ENCODE assay signal across 23 mouse cellular contexts in genomic region chr13:24889554-24889953, GRCm38 (mm10). TPM values are rescaled to one million over a fixed set of nuclear protein-coding genes. Genes with fewer than 3 reads are reported as not detected.
DNase-seq lines count a peak whose midpoint lies in the region; ATAC-seq and TF ChIP-seq lines count a peak whose summit lies in the region.
"Had no signal": no experiment of that assay in that cellular context is flagged by ENCODE, and none has a peak within 500 bp of the region (broad histone marks: within the 10 kb centered on the region; RNA-seq: fewer than 3 reads in every experiment).

No protein-coding gene starts in this region.

- H3K36me3 ChIP-seq in liver, embryonic 16.5 days (ENCODE audit: control insufficient read depth, insufficient read depth) = no peaks in the 10 kb centered on the region
- no peaks in the 10 kb centered on the region for H3K36me3 ChIP-seq in liver, embryonic 12.5 days
- H3K36me3 ChIP-seq in intestine, postnatal 0 days (ENCODE audit: control insufficient read depth, insufficient read depth) = peaks cover 4% of the 10 kb centered on the region; the same call in 1 of the 2 replicates
- H3K36me3 ChIP-seq: forebrain, embryonic 10.5 days; G1E; heart, embryonic 13.5 days; limb, embryonic 13.5 days; neural tube, embryonic 12.5 days had no signal

- H3K27me3 ChIP-seq in liver, embryonic 16.5 days (ENCODE audit: control insufficient read depth, insufficient read depth, low read depth, low read length) = no peaks in the 10 kb centered on the region
- H3K27me3 ChIP-seq in liver, embryonic 12.5 days (replicated peaks) = no peaks in the 10 kb centered on the region
- H3K27me3 ChIP-seq in intestine, postnatal 0 days (replicated peaks; ENCODE audit: control insufficient read depth, insufficient read depth, low read length) = no peaks in the 10 kb centered on the region
- H3K27me3 ChIP-seq: heart, embryonic 13.5 days; limb, embryonic 13.5 days; neural tube, embryonic 12.5 days had no signal

- no peaks in the 10 kb centered on the region for H3K9me3 ChIP-seq in liver, embryonic 16.5 days (replicated peaks; ENCODE audit: control insufficient read depth, low read length)
- 0 out of 2 replicates have a peak, but pooled peaks cover 1% of the 10 kb centered on the region for H3K9me3 ChIP-seq in liver, embryonic 12.5 days (replicated peaks)
- no peaks in the 10 kb centered on the region for H3K9me3 ChIP-seq in intestine, postnatal 0 days (ENCODE audit: control insufficient read depth)
- H3K9me3 ChIP-seq: forebrain, embryonic 10.5 days; G1E; limb, embryonic 13.5 days; neural tube, embryonic 12.5 days had no signal

- DNase-seq in adipocyte (ENCODE audit: low spot score) = peak; percentile 48
- DNase-seq in kidney, postnatal 36 days = peak; percentile 71 to 84
- DNase-seq in natural killer cell, adult 2 months (ENCODE audit: low spot score in 2 of 2) = no peak
- no peak for DNase-seq in T-cell, adult 2 months (ENCODE audit: low spot score)
- DNase-seq in layer of hippocampus, adult 11-12 months (ENCODE audit: low spot score) = no peak
- DNase-seq: adrenal gland, adult 8-10 months; cerebellum, adult 2 months; heart, adult 11 months; layer of hippocampus, adult 9-11 months; right cerebral cortex, postnatal 4 days; thymus, postnatal 4 days had no signal

- no peak overlapping the region for H3K27ac ChIP-seq in liver, embryonic 16.5 days (ENCODE audit: low read length)
- no peak overlapping the region for H3K27ac ChIP-seq in liver, embryonic 12.5 days
- H3K27ac ChIP-seq in intestine, postnatal 0 days (ENCODE audit: low read depth, low read length) = peak overlapping the region; percentile 3; the same call in 1 of the 2 replicates
- H3K27ac ChIP-seq: forebrain, embryonic 10.5 days; heart, embryonic 13.5 days; limb, embryonic 13.5 days; neural tube, embryonic 12.5 days had no signal

- H3K4me3 ChIP-seq in liver, embryonic 16.5 days (ENCODE audit: low read depth, low read length) = no peak overlapping the region
- no peak overlapping the region for H3K4me3 ChIP-seq in liver, embryonic 12.5 days
- no peak overlapping the region for H3K4me3 ChIP-seq in intestine, postnatal 0 days (ENCODE audit: low read depth, low read length)
- H3K4me3 ChIP-seq: forebrain, embryonic 10.5 days; heart, embryonic 13.5 days; limb, embryonic 13.5 days; megakaryocyte, embryonic 14.5 days; neural tube, embryonic 12.5 days had no signal

- WGBS in liver, embryonic 16.5 days (ENCODE audit: insufficient replicate concordance) = 40% methylated on average over 1 of the region's 1 CpGs
- WGBS in liver, embryonic 12.5 days (ENCODE audit: insufficient replicate concordance) = 44% methylated on average over 1 of the region's 1 CpGs
- 0% methylated on average over 1 of the region's 1 CpGs for WGBS in intestine, postnatal 0 days

- no peak overlapping the region for H3K9ac ChIP-seq in liver, embryonic 16.5 days (ENCODE audit: low read depth, low read length)
- H3K9ac ChIP-seq in liver, embryonic 12.5 days = no peak overlapping the region
- no peak overlapping the region for H3K9ac ChIP-seq in intestine, postnatal 0 days (ENCODE audit: low read depth, low read length)
- H3K9ac ChIP-seq: heart, embryonic 13.5 days; limb, embryonic 13.5 days; neural tube, embryonic 12.5 days had no signal

- no peak overlapping the region for H3K4me2 ChIP-seq in liver, embryonic 16.5 days (ENCODE audit: low read depth, low read length)
- H3K4me2 ChIP-seq in liver, embryonic 12.5 days = no peak overlapping the region
- no peak overlapping the region for H3K4me2 ChIP-seq in intestine, postnatal 0 days (replicated peaks; ENCODE audit: low read depth)
- H3K4me2 ChIP-seq: heart, embryonic 13.5 days; limb, embryonic 13.5 days; neural tube, embryonic 12.5 days had no signal

- H3K4me1 ChIP-seq in liver, embryonic 16.5 days (ENCODE audit: control insufficient read depth, low read depth, low read length) = no peaks in the 10 kb centered on the region
- no peaks in the 10 kb centered on the region for H3K4me1 ChIP-seq in liver, embryonic 12.5 days
- H3K4me1 ChIP-seq in intestine, postnatal 0 days (replicated peaks; ENCODE audit: control insufficient read depth, insufficient read depth, low read length) = no peaks in the 10 kb centered on the region
- H3K4me1 ChIP-seq: forebrain, embryonic 10.5 days; heart, embryonic 13.5 days; limb, embryonic 13.5 days; megakaryocyte, embryonic 14.5 days had no signal

- ATAC-seq in liver, embryonic 16.5 days (ENCODE audit: low read depth) = peak; percentile 37; the same call in 1 of the 2 replicates
- no peak for ATAC-seq in liver, embryonic 12.5 days
- ATAC-seq in intestine, postnatal 0 days = peak; percentile 74
- ATAC-seq: CD4-positive, CD25-positive, alpha-beta regulatory T cell, adult 4 months; lung, postnatal 0 days; midbrain, embryonic 16.5 days had no signal

- no peak for TF ChIP-seq CTCF in intestine, postnatal 0 days (IDR thresholded peaks at IDR 0.05; ENCODE audit: low read depth)

RNA-seq across cellular contexts. Expression of gene D130043K22Rik, which starts 44.6 kb away (rescaled TPM):
- 0.12 and 0.27 TPM in 2 replicates for polyA plus RNA-seq in liver, embryonic 16.5 days (2015; fragmentation: Nextera tagmentation; extraction: Ambion mirVana)
- polyA plus RNA-seq in liver, embryonic 12.5 days (2016; fragmentation: Nextera tagmentation; extraction: Ambion mirVana) = 0.11 and 0.18 TPM in 2 replicates
- polyA plus RNA-seq in intestine, postnatal 0 days (2015; fragmentation: Nextera tagmentation; extraction: Ambion mirVana) = 1.5 and 1.6 TPM in 2 replicates
- polyA plus RNA-seq: G1E had no signal

RNA-seq across cellular contexts. Expression of gene Aldh5a1, which starts 47.9 kb away (rescaled TPM):
- polyA plus RNA-seq in liver, embryonic 16.5 days (2015; fragmentation: Nextera tagmentation; extraction: Ambion mirVana) = 3.7 and 4.3 TPM in 2 replicates
- 3.0 and 3.4 TPM in 2 replicates for polyA plus RNA-seq in liver, embryonic 12.5 days (2016; fragmentation: Nextera tagmentation; extraction: Ambion mirVana)
- polyA plus RNA-seq in intestine, postnatal 0 days (2015; fragmentation: Nextera tagmentation; extraction: Ambion mirVana) = 5.0 and 5.4 TPM in 2 replicates
- polyA plus RNA-seq: G1E had no signal

RNA-seq across cellular contexts. Expression of gene Gpld1, which starts 53.4 kb away (rescaled TPM):
- 20.5 and 24.5 TPM in 2 replicates for polyA plus RNA-seq in liver, embryonic 16.5 days (2015; fragmentation: Nextera tagmentation; extraction: Ambion mirVana)
- 1.8 TPM in 2 replicates for polyA plus RNA-seq in liver, embryonic 12.5 days (2016; fragmentation: Nextera tagmentation; extraction: Ambion mirVana)
- polyA plus RNA-seq in intestine, postnatal 0 days (2015; fragmentation: Nextera tagmentation; extraction: Ambion mirVana) = 0.59 and 0.65 TPM in 2 replicates

RNA-seq across cellular contexts. Expression of gene Tdp2, which starts 58.1 kb away (rescaled TPM):
- 19.6 and 22.3 TPM in 2 replicates for polyA plus RNA-seq in liver, embryonic 16.5 days (2015; fragmentation: Nextera tagmentation; extraction: Ambion mirVana)
- polyA plus RNA-seq in liver, embryonic 12.5 days (2016; fragmentation: Nextera tagmentation; extraction: Ambion mirVana) = 39.9 and 40.5 TPM in 2 replicates
- polyA plus RNA-seq in intestine, postnatal 0 days (2015; fragmentation: Nextera tagmentation; extraction: Ambion mirVana) = 37.6 and 39.0 TPM in 2 replicates

RNA-seq across cellular contexts. Expression of gene Acot13, which starts 58.2 kb away (rescaled TPM):
- polyA plus RNA-seq in liver, embryonic 16.5 days (2015; fragmentation: Nextera tagmentation; extraction: Ambion mirVana) = 56.0 and 56.9 TPM in 2 replicates
- 61.2 and 66.4 TPM in 2 replicates for polyA plus RNA-seq in liver, embryonic 12.5 days (2016; fragmentation: Nextera tagmentation; extraction: Ambion mirVana)
- polyA plus RNA-seq in intestine, postnatal 0 days (2015; fragmentation: Nextera tagmentation; extraction: Ambion mirVana) = 183 and 185 TPM in 2 replicates

Comparison
In these comparisons a context has a peak if more than half of its experiments do, and no peak if none do; other contexts are left out.
1. DNase-seq: peak in adipocyte (single experiment) and kidney, postnatal 36 days (2 of 2); none in natural killer cell, adult 2 months (0 of 2), T-cell, adult 2 months (single experiment) and layer of hippocampus, adult 11-12 months (single experiment).